Mouse (Mus musculus): ENCODE measurements at regions not wholly inside any gene's neighbourhood (a gene's known extent, or its start where the extent isn't known, plus 50 kb on each side); places are given as distances from the start of the nearest gene placed in this dataset.
A peak's percentile ranks its signal among the peaks of the same experiment; 100 is the strongest.

- no peak overlapping the region for H3K4me3 ChIP-seq (replicated peaks; ENCODE audit: low read length)
- no peak overlapping the region for H3K27ac ChIP-seq
- H3K36me3 ChIP-seq (replicated peaks; ENCODE audit: control insufficient read depth, insufficient read depth): no peaks in the 10 kb centered on the region
- H3K27me3 ChIP-seq (ENCODE audit: control insufficient read depth, insufficient read depth, low read length): no peaks in the 10 kb centered on the region
- H3K9me3 ChIP-seq (ENCODE audit: control insufficient read depth, low read length): no peaks in the 10 kb centered on the region
- WGBS: 29% methylated on average over 1 of the region's 1 CpGs
- ATAC-seq (ENCODE audit: low FRiP score) (no peak), DNase-seq (ENCODE audit: low spot score) (peak; percentile 38)
- no peak overlapping the region for H3K9ac ChIP-seq
- H3K4me1 ChIP-seq (replicated peaks; ENCODE audit: control insufficient read depth, insufficient read depth, low read length): no peaks in the 10 kb centered on the region
- H3K4me2 ChIP-seq (replicated peaks): no peak overlapping the region
These were observed 73.6 kb downstream of the Rtl3 start for GRCm38 (mm10) chrX:106766812-106767211.
